Mouse (Mus musculus) MEL (cell line): ENCODE measurements around the gene Dcaf5. TPM values are rescaled to one million over a fixed set of nuclear protein-coding genes. Genes with fewer than 3 reads are reported as not detected.

Experiments used
- DNase-seq: peaks from one replicate; pipeline ENCODE4 v3.0.0; 2011; ENCODE audit warnings: low read depth, low spot score
- H3K27ac ChIP-seq: 2 replicates; pipeline ENCODE4 v1.5.1; 2012; ENCODE audit warnings: low read depth, mild to moderate bottlenecking, control low read depth, low read length, moderate library complexity; ENCODE audit not compliant: control insufficient read depth
- H3K27me3 ChIP-seq, 2 experiments: fragments of 150-350 bp in 1 of 2; sonication (generic) in 1 of 2; 2 replicates each; pipeline ENCODE4 v1.6.1; 2012; ENCODE audit warnings: low read length in 2 of 2, mild to moderate bottlenecking in 2 of 2, improper control_type of control experiment in 1 of 2, moderate library complexity in 1 of 2; ENCODE audit not compliant: insufficient read depth in 2 of 2, control insufficient read depth in 1 of 2
- H3K36me3 ChIP-seq, 2 experiments: 2 replicates each; pipeline ENCODE4 v1.6.1; 2012 to 2014; ENCODE audit warnings: low read length in 2 of 2, improper control_type of control experiment in 1 of 2, inconsistent platforms in 1 of 2, mild to moderate bottlenecking in 1 of 2; ENCODE audit not compliant: insufficient read depth in 2 of 2, control insufficient read depth in 1 of 2
- H3K4me1 ChIP-seq, 2 experiments: fragments of 150-350 bp in 1 of 2; sonication (generic) in 1 of 2; 2 replicates each; pipeline ENCODE4 v1.6.1; 2012; ENCODE audit warnings: low read length in 2 of 2, improper control_type of control experiment in 1 of 2, mild to moderate bottlenecking in 1 of 2; ENCODE audit not compliant: insufficient read depth in 2 of 2, control insufficient read depth in 1 of 2
- H3K4me3 ChIP-seq, 2 experiments: fragments of 150-350 bp in 1 of 2; sonication (generic) in 1 of 2; 2 replicates each; pipeline ENCODE4 v1.5.1; 2012; ENCODE audit warnings: low read depth in 2 of 2, low read length in 2 of 2, mild to moderate bottlenecking in 2 of 2, moderate library complexity in 2 of 2, control low read depth in 1 of 2, improper control_type of control experiment in 1 of 2; ENCODE audit not compliant: control insufficient read depth in 1 of 2, insufficient read depth in 1 of 2
- H3K79me2 ChIP-seq: 2 replicates; pipeline ENCODE4 v1.6.1; 2012; ENCODE audit warnings: mild to moderate bottlenecking, low read length, moderate library complexity; ENCODE audit not compliant: control insufficient read depth, poor library complexity, insufficient read depth
- H3K9ac ChIP-seq: 2 replicates; pipeline ENCODE4 v1.6.1; 2012; ENCODE audit warnings: low read depth, mild to moderate bottlenecking, control low read depth, low read length, moderate library complexity; ENCODE audit not compliant: control insufficient read depth, poor library complexity, severe bottlenecking
- H3K9me3 ChIP-seq: fragments of 150-350 bp; sonication (generic); replicated peaks from 2 replicates; pipeline ENCODE4 v1.6.1; 2012; ENCODE audit warnings: mild to moderate bottlenecking, low read length, improper control_type of control experiment, moderate library complexity; ENCODE audit not compliant: insufficient read depth
- CTCF ChIP-seq, 3 experiments: IDR thresholded peaks in 2 of 3; conservative IDR thresholded peaks in 1 of 3; 2 replicates each; pipeline ENCODE4 v1.5.1; 2011 to 2012; ENCODE audit warnings: low read length in 3 of 3, low read depth in 2 of 3, mild to moderate bottlenecking in 2 of 3, improper control_type of control experiment in 1 of 3, inconsistent platforms in 1 of 3, mixed read lengths in 1 of 3, moderate library complexity in 1 of 3; ENCODE audit not compliant: control insufficient read depth in 1 of 3, insufficient read depth in 1 of 3, poor library complexity in 1 of 3, severe bottlenecking in 1 of 3
- E2F4 ChIP-seq: IDR thresholded peaks from 2 replicates; pipeline ENCODE4 v1.6.1; 2011; ENCODE audit warnings: low read depth, low read length, improper control_type of control experiment, borderline replicate concordance
- EP300 ChIP-seq, 2 experiments: IDR thresholded peaks; 2 replicates each; pipeline ENCODE4 v1.6.1; 2011; ENCODE audit warnings: improper control_type of control experiment in 2 of 2, low read length in 2 of 2, low read depth in 1 of 2, mild to moderate bottlenecking in 1 of 2
- GATA1 ChIP-seq: IDR thresholded peaks from 2 replicates; pipeline ENCODE4 v1.6.1; 2011; ENCODE audit warnings: low read depth, low read length, improper control_type of control experiment
- HCFC1 ChIP-seq: IDR thresholded peaks from 2 replicates; pipeline ENCODE4 v1.6.1; 2012; ENCODE audit warnings: low read depth, mild to moderate bottlenecking, inconsistent platforms, low read length, improper control_type of control experiment, moderate library complexity
- MEF2A ChIP-seq: IDR thresholded peaks from 2 replicates; pipeline ENCODE4 v1.6.1; 2014; ENCODE audit warnings: low read depth, mild to moderate bottlenecking, inconsistent platforms, low read length, improper control_type of control experiment; ENCODE audit not compliant: poor library complexity, insufficient replicate concordance, severe bottlenecking; ENCODE audit errors: extremely low read depth
- MYB ChIP-seq: IDR thresholded peaks from 2 replicates; pipeline ENCODE4 v1.6.1; 2011; ENCODE audit warnings: mild to moderate bottlenecking, low read depth, low read length, improper control_type of control experiment
- MYC ChIP-seq: IDR thresholded peaks from 2 replicates; pipeline ENCODE4 v1.6.1; 2011; ENCODE audit warnings: low read depth, mild to moderate bottlenecking, low read length, improper control_type of control experiment, moderate library complexity
- NELFE ChIP-seq: IDR thresholded peaks from 2 replicates; pipeline ENCODE4 v1.6.1; 2011; ENCODE audit warnings: low read depth, low read length, improper control_type of control experiment
- NRF1 ChIP-seq: IDR thresholded peaks from 2 replicates; pipeline ENCODE4 v1.6.1; 2014; ENCODE audit warnings: low read depth, mild to moderate bottlenecking, inconsistent platforms, low read length, improper control_type of control experiment, moderate library complexity; ENCODE audit not compliant: poor library complexity, insufficient read depth, severe bottlenecking
- POLR2A ChIP-seq, 2 experiments: IDR thresholded peaks; 2 replicates each; pipeline ENCODE4 v1.6.1; 2011 to 2012; ENCODE audit warnings: low read length in 2 of 2, mild to moderate bottlenecking in 2 of 2, control low read depth in 1 of 2, improper control_type of control experiment in 1 of 2, low read depth in 1 of 2, moderate library complexity in 1 of 2; ENCODE audit not compliant: control insufficient read depth in 1 of 2, insufficient read depth in 1 of 2, poor library complexity in 1 of 2
- POLR2AphosphoS2 ChIP-seq: IDR thresholded peaks from 2 replicates; pipeline ENCODE4 v1.6.1; 2011; ENCODE audit warnings: low read length, improper control_type of control experiment
- RAD21 ChIP-seq: IDR thresholded peaks from 2 replicates; pipeline ENCODE4 v1.6.1; 2011; ENCODE audit warnings: mild to moderate bottlenecking, low read depth, low read length, improper control_type of control experiment
- SIN3A ChIP-seq: IDR thresholded peaks from 2 replicates; pipeline ENCODE4 v1.6.1; 2012; ENCODE audit warnings: low read length, improper control_type of control experiment, inconsistent platforms
- SMC3 ChIP-seq: IDR thresholded peaks from 2 replicates; pipeline ENCODE4 v1.6.1; 2011; ENCODE audit warnings: low read depth, low read length, improper control_type of control experiment
- TAL1 ChIP-seq: IDR thresholded peaks from 2 replicates; pipeline ENCODE4 v1.6.1; 2012; ENCODE audit warnings: mild to moderate bottlenecking, inconsistent platforms, low read length, moderate library complexity, mixed read lengths
- TBP ChIP-seq: IDR thresholded peaks from 2 replicates; pipeline ENCODE4 v1.8.0; 2011; ENCODE audit warnings: low read depth, low read length, improper control_type of control experiment
- USF1 ChIP-seq: IDR thresholded peaks from 2 replicates; pipeline ENCODE4 v1.6.1; 2014; ENCODE audit warnings: low read depth, mild to moderate bottlenecking, inconsistent platforms, low read length, improper control_type of control experiment, moderate library complexity
- ZC3H11A ChIP-seq: IDR thresholded peaks from 2 replicates; pipeline ENCODE4 v1.6.1; 2012; ENCODE audit warnings: low read depth, mild to moderate bottlenecking, inconsistent platforms, low read length, improper control_type of control experiment
- ZKSCAN1 ChIP-seq: IDR thresholded peaks from 2 replicates; pipeline ENCODE4 v1.6.1; 2012; ENCODE audit warnings: low read depth, mild to moderate bottlenecking, inconsistent platforms, low read length, improper control_type of control experiment, moderate library complexity
- ZMIZ1 ChIP-seq: IDR thresholded peaks from 2 replicates; pipeline ENCODE4 v1.6.1; 2012; ENCODE audit warnings: low read depth, mild to moderate bottlenecking, inconsistent platforms, low read length, improper control_type of control experiment, moderate library complexity
- ZNF384 ChIP-seq: IDR thresholded peaks from 2 replicates; pipeline ENCODE4 v1.6.1; 2012; ENCODE audit warnings: low read depth, mild to moderate bottlenecking, inconsistent platforms, low read length, improper control_type of control experiment
- polyA plus RNA-seq, 2 experiments: library from polyadenylated mRNA; stranded (reverse) in 1 of 2; unstranded in 1 of 2; fragments of >175 nt in 1 of 2; fragments of >200 nt in 1 of 2; gene quantifications; 2 replicates each; pipeline versions ENCODE4 v1.2.1 to v1.2.4; 2012; ENCODE audit warnings: low replicate concordance in 2 of 2, low read depth in 1 of 2; ENCODE audit not compliant: insufficient read length in 2 of 2, insufficient read depth in 1 of 2, missing spikeins in 1 of 2
- total RNA-seq: library from RNA; depleted of rRNA; stranded (reverse); fragments of 300-350 nt; gene quantifications from 2 replicates; pipeline ENCODE4 v1.2.3, GENCODE M21; 2012

Gene Dcaf5
- total and polyA plus RNA-seq, 3 experiments, result 8.1 to 15.6 TPM; not detected in 1

GRCm38 (mm10) chr12:80379393-80379792 is 57.0 kb downstream of the Dcaf5 start:
- H3K79me2 ChIP-seq, result no peaks in the 10 kb centered on the region
- no peaks in the 10 kb centered on the region for H3K9me3 ChIP-seq
- no peak overlapping the region for H3K4me3 ChIP-seq
- no peaks in the 10 kb centered on the region; a peak in 2 of 4 replicates for H3K36me3 ChIP-seq
- TF ChIP-seq NRF1, result no peak
- no peak for TF ChIP-seq ZMIZ1
- TF ChIP-seq HCFC1, result no peak
- no peak for TF ChIP-seq USF1
- TF ChIP-seq TAL1, result no peak
- TF ChIP-seq POLR2A (IDR thresholded peaks at IDR 0.05; ENCODE audit: control insufficient read depth in 1 of 2, insufficient read depth in 1 of 2, low read depth in 1 of 2, low read length in 2 of 2, poor library complexity in 1 of 2), result no peak
- TF ChIP-seq MYC, result no peak
- no peak for TF ChIP-seq NELFE
- no peak for TF ChIP-seq POLR2AphosphoS2
- no peak for TF ChIP-seq TBP
- no peak for TF ChIP-seq ZNF384
- TF ChIP-seq SIN3A, result no peak
- no peaks in the 10 kb centered on the region for H3K27me3 ChIP-seq
- H3K4me1 ChIP-seq, result no peaks in the 10 kb centered on the region
- no peak for DNase-seq
- H3K9ac ChIP-seq, result no peak overlapping the region
- no peak overlapping the region for H3K27ac ChIP-seq

- H3K4me1 ChIP-seq, result no peaks in the 10 kb centered on the region
- DNase-seq, result peak; percentile 58
- no peak overlapping the region for H3K4me3 ChIP-seq
- no peaks in the 10 kb centered on the region for H3K27me3 ChIP-seq
- no peaks in the 10 kb centered on the region for H3K79me2 ChIP-seq
- peaks cover 0 to 2% of the 10 kb centered on the region in 2 experiments; a peak in 2 of 4 replicates for H3K36me3 ChIP-seq
- H3K27ac ChIP-seq, result no peak overlapping the region
- TF ChIP-seq MYC (0 out of 2 replicates have a peak, but pooled peaks have one; percentile 55), CTCF (IDR thresholded peaks at IDR 0.05 in 2 of 3, conservative IDR thresholded peaks at IDR 0.05 in 1 of 3; ENCODE audit: control insufficient read depth in 1 of 3, insufficient read depth in 1 of 3, low read depth in 2 of 3, low read length in 3 of 3, poor library complexity in 1 of 3, severe bottlenecking in 1 of 3) (peak; percentile 29 to 78 (median 48)), ZMIZ1 (no peak), ZC3H11A (peak; percentile 54), GATA1 (no peak), SIN3A (no peak), E2F4 (no peak), RAD21 (peak; percentile 77), ZKSCAN1 (no peak), EP300 (IDR thresholded peaks at IDR 0.05; ENCODE audit: low read depth in 1 of 2, low read length in 2 of 2) (no peak), MEF2A (no peak), POLR2AphosphoS2 (no peak), MYB (no peak), TBP (no peak), SMC3 (peak; percentile 78)
- no peaks in the 10 kb centered on the region for H3K9me3 ChIP-seq
- no peak overlapping the region for H3K9ac ChIP-seq
Measured at GRCm38 (mm10) chr12:80377604-80378003, 58.8 kb downstream of the Dcaf5 start.
